Mouse (Mus musculus) inflammation-experienced regulatory T-cells, adult 6 months (primary cell): ENCODE measurements around the gene Thsd7a. TPM values are rescaled to one million over a fixed set of nuclear protein-coding genes. Genes with fewer than 3 reads are reported as not detected.

ENCODE experiments used
- ATAC-seq: one replicate; pipeline ENCODE4 v1.8.0; 2017
- polyA plus RNA-seq, 3 experiments: library from polyadenylated mRNA; unstranded; fragments of 100-300 nt; shearing (Covaris generic); gene quantifications; one replicate each; pipeline ENCODE4 v1.2.1; 2017

Gene Thsd7a
- polyA plus RNA-seq, result not detected

DNA sequence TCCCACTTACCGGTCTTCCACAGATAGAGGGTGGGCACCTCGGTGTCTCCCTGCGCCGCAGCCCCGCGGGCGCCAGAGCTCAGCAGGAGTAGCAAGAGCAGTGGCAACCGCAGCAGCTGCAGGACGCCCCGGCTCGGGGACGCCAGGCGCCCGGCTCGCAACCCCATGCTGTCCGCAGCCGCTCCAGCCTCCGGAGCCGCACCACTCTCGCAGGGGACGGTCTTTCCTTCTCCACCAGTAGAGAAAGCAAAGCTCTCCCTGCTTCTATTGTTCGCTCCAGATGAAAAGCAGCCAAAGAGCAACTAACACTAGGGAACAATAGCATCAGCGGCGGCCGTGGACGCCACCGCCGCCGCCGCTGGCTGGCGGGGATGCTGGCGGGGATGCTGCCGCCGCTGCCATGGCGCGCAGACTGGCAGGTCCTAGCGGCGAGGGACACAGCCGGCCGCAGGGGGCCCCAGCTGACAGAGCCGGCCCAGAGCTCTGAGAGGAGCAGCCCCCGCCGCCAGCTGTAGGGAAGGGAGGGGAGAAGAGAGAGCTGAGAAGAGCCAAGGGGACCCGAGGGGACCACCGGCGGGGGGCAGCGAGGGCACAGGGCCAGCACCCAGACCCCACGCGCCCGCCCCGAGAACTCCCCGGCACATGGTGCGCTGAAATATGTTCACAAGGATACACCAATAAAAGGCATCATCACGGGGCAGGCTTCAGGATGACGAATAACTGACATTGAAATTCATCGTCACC, at the start of gene Thsd7a:
TSS of gene Thsd7a (minus strand) at position 624 of the 744 bp plus-strand sequence.
- ATAC-seq, result no peak

- no peak for ATAC-seq
These were observed 37.9 kb upstream of the Thsd7a start for GRCm38 (mm10) chr6:12787129-12787528.

GRCm38 (mm10) chr6:12786378-12786982, 37.3 kb upstream of the Thsd7a start:
- ATAC-seq, result no peak

GRCm38 (mm10) chr6:12784918-12785618, 35.9 kb upstream of the Thsd7a start:
- no peak for ATAC-seq

DNA sequence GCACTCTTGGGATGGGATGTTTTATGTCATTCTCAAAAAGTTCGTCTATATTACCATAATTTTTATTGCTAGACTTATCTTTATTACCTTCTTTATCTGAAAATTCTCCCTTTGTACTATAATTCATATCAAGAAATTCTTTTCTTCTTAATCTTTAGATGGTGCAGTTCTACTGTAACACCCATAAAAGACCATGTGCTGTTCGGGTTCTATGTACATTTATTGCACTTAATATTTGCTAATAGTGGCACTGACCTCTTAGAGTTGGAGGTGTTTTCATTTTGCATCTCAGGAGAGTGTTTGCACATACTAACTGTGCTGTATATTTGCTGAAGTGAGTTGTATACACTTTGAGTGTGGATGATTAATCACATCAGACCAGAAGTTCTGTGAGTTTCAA, 23.6 kb upstream of the Thsd7a start:
- no peak for ATAC-seq

DNA sequence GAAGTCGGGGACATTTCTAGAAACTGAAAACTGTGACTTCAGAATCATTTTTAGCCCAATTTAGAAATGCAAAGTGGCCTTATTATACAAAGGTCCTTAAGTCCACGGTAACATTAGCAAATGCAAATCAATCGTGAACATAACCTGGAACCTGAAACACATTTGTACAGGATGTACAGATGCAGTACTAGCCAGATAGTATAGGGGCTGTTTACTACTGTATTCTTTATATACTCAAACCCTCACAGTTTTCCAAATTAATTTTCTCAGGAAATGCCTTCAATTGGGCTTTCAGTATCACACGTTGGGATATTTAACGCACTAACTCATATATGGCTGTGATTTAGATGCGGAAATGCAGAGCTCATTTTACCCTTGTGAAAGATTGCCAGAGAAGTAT, 16.0 kb upstream of the Thsd7a start:
- ATAC-seq, result no peak

DNA sequence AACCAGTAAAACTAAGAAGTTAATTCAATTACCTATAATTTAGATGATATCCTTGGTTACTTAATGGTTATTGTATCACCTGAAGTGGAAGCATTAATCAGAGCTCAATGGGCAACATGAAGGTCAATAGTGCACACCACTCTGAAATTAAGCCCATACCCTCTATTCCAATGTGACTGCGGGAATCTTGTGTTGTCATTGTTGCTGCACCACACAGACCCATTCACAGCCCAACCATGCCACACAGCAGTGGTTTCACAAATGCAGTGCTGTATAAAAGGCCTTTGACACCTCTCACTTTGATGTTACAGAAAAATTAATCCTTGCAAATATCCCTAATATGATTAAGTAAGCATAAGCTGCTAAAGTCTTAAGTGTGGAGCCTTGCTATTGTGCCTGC, 15.4 kb upstream of the Thsd7a start:
- ATAC-seq, result no peak

DNA sequence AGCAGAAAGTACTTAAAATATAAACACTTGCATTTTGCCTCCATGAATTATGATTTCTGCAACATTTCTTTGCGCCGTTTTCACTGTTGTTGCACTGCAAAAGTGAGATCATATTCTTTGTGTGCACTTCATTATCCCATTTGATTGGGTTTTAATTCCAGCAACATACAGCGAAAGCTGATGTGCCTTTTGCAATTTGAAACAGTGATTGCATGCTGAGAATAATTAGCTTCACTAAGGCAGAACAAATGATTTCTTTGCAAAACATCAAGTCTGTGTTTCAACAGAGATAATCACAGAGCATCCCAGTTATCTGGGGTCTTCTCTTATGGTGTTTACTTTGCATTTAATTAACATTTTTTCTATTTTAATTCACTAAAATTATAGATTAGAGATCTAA, 14.6 kb upstream of the Thsd7a start:
- no peak for ATAC-seq

DNA sequence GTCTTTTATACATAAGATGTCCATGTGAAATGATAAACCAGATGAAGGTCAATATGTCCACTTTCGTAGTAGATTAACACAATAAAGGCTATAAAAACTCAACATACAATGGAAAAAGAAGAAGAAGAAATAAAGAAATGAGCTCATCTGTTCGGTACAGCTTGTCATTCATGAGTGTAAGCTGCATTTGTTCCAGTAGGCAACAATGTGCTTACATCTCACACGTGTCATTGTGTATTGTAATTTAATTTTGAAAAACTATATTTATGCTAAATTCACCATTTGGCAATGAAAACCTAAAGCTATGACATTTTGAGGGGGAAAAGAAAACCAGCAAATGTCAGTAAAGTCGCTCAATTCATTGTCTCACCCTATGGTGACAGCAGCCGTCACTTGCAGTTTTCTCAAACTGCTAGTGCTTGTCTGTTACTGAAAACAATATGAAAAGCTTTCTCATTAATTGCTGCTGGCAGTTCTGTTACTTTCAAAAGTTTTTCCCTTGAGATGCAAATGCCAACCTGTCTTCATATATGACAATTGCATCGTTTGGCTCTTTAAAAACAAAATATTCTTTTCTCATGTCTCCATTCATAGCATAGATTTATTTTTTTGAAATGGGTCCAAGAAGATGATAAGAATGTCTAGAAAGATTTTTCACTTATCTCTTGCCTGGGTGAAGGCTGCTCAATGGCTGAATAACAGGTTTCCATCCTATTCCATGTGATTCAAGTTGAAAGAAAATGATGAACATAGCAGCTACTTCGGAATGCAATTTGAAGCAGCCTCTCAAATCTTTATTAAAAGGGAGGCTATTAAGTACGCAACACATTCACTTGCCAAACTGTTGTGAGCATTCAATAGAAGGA, 10.4 kb upstream of the Thsd7a start:
- ATAC-seq, result no peak

DNA sequence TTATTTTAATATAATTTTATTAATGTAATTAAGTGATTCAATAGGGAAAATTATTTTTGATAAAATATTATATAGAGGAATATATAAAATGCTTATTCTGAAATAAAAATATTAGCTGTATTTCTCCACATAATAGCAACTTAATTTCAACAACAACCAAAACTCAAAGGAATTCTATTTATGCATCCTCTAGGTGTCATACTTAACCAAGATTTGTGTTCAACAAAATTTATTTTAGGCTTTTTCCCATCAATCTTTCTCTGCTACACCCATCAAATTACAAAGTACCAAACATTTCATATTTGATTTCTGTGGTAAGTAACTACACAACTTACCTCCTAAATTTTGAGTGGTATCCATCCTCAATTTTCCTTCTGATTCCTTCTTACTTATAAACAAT, 3.1 kb upstream of the Thsd7a start:
- ATAC-seq, result no peak

DNA sequence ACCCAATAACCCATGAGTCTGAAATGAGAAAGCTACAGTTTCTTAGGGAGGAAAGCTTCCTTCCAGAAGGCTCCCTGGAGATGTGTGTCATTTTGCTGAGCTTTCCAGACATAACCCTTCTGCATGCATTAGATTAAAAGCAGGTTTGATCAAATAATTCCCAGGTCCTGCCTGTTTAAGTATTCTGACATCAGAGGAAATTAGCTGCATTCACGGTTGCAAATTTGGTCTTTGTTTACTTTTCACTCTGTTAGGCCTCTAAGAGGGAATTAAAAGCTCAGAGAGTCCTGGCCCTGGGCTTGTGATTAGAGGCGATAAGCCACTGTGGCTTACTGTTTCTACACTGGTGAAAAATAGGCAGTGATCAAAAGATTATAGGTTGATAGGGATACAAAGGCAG, 1.2 kb upstream of the Thsd7a start:
- no peak for ATAC-seq

DNA sequence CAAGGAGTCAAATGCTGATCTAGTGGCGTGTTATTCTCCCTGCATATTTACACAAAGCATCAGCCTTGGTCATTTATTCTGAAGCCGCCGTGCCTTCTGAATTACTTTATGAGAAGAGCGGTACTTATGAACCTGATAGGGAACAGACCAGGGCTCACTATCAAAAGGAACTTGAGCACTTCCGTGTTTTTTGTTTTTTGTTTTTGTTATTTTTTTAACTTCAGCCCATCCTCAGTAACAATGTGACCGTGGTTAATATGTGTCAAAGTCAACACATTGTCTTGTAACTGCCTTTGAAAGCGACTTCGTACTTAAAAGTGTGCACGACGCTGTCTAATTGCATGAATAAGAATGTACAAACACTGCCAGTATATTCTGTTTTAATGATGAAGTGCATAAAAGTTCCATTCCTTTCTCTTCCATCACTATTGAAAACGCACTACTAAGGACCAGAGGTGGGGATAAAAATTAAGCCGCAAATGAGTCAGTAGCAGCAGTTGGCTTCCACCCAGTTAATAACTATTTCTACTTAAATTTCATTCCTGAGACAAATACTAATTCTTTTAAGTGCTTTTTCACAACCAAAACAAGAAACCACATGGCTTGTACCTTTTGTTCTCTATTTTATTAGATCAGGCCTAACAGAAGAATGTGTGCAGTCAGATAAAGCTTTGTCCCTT, 461 bp upstream of the Thsd7a start:
- no peak for ATAC-seq

- ATAC-seq, result no peak
These were observed 790 bp downstream of the Thsd7a start for GRCm38 (mm10) chr6:12748454-12748786.

DNA sequence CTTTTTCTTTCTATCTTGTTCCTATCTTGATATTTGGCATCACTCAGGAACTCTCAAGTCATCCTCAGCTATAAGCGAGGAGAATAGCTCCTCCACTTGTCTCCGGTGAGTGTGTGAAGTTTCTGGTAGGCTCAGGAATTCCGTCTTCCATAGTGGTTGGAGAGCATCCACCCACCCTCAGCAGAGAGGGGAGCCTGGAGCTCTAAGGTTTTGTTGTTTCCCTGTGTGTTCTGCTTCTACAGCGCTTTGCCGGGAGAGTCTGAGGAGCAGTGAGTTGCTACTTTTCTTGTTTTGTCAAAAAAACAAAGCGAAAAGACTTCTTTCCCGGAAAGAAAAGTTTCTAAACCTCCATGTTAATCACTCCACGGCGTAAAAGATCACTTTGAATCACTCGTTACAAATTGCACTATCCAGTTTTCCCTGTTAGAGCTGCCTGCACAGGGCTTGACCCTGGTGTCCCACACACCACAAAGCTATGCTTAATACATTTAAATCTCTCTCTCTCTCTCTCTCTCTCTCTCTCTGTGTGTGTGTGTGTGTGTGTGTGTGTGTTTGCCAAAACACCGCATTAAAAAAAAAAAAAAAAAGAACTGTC, 1.3 kb downstream of the Thsd7a start:
- ATAC-seq, result no peak

DNA sequence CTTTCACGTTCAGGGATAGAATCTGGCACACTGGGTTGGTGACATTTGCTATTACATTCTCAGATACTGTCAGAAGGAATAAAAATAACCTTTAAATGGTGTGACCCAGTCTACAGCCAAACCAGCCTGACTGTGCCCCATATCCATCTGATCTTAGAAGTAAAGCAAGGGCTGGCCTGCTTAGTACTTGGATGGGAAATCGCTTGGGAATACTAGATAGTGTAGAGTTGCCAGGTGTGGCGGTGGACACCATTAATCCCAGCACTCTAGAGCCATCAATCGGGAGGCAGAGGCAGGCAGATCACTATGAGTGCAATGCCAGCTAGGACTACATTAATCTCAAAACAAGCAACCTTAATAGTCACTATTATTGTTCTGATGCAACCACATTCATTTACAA, 6.4 kb downstream of the Thsd7a start:
- no peak for ATAC-seq

DNA sequence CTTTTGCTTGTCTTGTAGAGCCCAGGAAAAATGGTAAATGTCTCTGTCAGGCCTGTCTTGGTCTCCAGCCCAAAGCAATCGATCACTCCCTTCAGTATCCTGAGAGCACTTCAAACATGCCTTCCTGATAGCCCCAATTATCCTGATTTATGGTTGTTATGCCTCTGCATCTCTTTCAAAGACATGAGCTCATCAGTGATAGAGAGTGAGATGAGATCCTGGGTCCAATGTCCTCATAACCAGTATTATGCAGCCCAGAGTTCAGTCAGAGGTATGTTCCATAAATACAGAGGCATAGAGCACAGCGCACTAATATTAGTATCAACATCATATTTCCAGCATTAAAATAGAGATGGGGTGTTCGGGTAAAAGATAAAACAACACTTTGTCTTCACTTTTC, 15.3 kb downstream of the Thsd7a start:
- ATAC-seq, result no peak

DNA sequence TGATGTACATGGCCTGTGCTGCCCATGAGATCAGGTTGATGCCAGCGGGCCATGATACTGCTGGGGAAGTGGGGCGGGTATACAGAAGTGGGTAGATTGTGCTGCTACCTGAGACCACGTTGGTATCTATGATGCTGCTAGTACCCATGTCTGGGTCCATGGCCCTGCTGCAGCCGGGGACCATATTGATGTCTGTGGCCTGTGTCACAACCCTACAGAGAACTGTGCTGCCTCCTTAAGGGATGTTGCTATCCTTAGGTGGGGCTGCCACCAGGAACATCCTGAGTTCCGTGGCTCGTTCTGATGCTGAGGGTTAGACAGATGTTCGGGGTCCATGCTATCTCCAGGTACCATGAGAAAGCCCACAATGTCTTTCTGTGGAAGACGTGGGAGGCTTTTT, 33.1 kb downstream of the Thsd7a start:
- ATAC-seq, result no peak

GRCm38 (mm10) chr6:12712581-12712980, 36.6 kb downstream of the Thsd7a start:
- no peak for ATAC-seq

DNA sequence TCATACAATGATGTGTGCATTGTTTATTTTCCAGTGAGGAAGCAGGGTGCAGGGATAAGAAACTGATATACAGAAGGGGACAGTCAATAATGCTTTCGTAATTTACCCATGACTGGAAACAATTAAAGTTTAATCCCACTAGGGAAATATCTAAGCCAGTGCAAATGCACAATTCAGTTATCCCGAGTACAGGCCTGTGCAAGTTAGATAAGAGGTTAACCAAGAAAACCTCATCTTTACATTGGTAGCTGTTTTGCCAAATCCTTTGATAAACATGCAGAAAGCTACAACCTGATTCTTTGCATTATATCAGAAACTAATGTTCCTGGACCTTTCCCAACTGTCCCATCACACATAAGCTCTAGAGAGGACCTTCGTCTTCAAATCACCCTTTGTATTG, 46.3 kb downstream of the Thsd7a start:
- ATAC-seq, result no peak

GRCm38 (mm10) chr6:12699089-12699488, 50.1 kb downstream of the Thsd7a start:
- ATAC-seq, result no peak

GRCm38 (mm10) chr6:12693689-12694088, 55.5 kb downstream of the Thsd7a start:
- no peak for ATAC-seq

DNA sequence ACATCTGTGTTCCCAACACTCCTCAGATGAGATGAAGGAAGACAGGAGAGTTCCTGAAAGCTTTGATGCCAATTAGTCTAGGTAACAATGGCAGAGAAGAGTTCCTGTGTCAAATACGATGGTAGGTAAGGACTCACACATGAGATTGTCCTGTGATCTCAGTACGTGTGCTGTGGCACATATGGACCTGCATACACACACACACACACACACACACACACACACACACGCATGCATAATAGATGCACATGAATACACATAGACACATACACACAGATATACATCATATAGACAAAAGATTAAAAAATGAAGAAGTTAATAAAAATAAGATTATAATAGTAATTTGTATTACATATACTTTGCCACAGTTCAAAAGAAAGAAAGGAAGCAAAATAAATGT, 56.0 kb downstream of the Thsd7a start:
- no peak for ATAC-seq
